Mouse (Mus musculus) MEL (cell line): ENCODE results near the gene Cmya5.

Experiments used
- CHD1 ChIP-seq: IDR thresholded peaks from 2 replicates; pipeline ENCODE4 v1.6.1; 2012; ENCODE audit warnings: low read depth, mild to moderate bottlenecking, inconsistent platforms, low read length, improper control_type of control experiment
- MAFK ChIP-seq: IDR thresholded peaks from 2 replicates; pipeline ENCODE4 v1.6.1; 2011; ENCODE audit warnings: low read depth, mild to moderate bottlenecking, low read length, improper control_type of control experiment, borderline replicate concordance
- POLR2A ChIP-seq, 2 experiments: IDR thresholded peaks; 2 replicates each; pipeline ENCODE4 v1.6.1; 2011 to 2012; ENCODE audit warnings: low read length in 2 of 2, mild to moderate bottlenecking in 2 of 2, control low read depth in 1 of 2, improper control_type of control experiment in 1 of 2, low read depth in 1 of 2, moderate library complexity in 1 of 2; ENCODE audit not compliant: control insufficient read depth in 1 of 2, insufficient read depth in 1 of 2, poor library complexity in 1 of 2
- TCF12 ChIP-seq: IDR thresholded peaks from 2 replicates; pipeline ENCODE4 v1.6.1; 2014; ENCODE audit warnings: low read depth, mild to moderate bottlenecking, inconsistent platforms, low read length, improper control_type of control experiment, moderate library complexity

DNA sequence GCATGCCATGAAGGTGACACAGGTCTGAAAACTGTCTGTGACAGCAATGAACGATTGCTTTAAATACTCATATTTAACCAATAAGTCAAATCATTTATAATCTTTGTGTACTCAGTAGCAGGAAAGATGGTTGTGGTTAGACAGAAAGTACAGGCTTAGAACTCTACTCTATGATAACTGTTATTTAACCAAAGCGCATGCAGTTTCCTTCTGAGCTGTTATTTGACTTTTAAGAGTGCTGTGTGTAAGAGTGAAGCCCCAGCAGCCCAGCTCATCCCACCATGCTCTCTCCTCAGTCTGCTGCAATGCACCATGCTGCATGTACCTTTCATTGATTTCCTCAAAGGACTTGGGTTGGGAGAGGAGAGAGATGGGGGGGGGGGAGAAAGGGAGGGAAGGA lies 63.7 kb downstream of the Cmya5 start:
- no peak for TF ChIP-seq MAFK
- no peak for TF ChIP-seq CHD1
- TF ChIP-seq POLR2A (IDR thresholded peaks at IDR 0.05; ENCODE audit: control insufficient read depth in 1 of 2, insufficient read depth in 1 of 2, low read depth in 1 of 2, low read length in 2 of 2, poor library complexity in 1 of 2) = no peak
- no peak for TF ChIP-seq TCF12
